Mouse (Mus musculus): ENCODE results near the gene Hepacam. TPM values are rescaled to one million over a fixed set of nuclear protein-coding genes. Genes with fewer than 3 reads are reported as not detected.

The Hepacam gene
- polyA plus RNA-seq, 1 experiment from 2014 or later: 12.3 TPM

DNA sequence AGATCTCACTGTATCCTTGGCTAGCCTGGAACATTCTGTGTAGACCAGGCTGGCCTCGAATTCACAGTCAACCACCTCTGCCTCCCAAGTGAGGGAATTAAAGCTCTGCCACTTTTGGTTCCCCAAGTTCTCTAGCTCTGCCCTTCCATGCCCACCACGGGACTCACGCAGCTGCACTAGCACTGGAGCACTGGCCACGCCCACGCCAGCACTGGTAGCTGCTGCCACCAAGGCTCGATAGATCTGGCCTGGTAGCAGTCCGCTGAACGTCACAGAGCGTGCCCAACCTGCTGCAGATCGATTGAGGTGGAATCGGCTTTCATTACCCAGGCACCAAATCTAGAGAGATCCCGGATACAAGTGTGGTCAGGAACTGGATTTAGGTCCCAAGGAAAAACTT lies 54.1 kb downstream of the Hepacam start:
- no peaks in the 10 kb centered on the region; the same call in 1 of the 2 replicates for H3K4me1 ChIP-seq
- 0 out of 2 replicates have a peak overlapping the region, but pooled peaks have one; percentile 27 for H3K4me3 ChIP-seq
- no peaks in the 10 kb centered on the region for H3K36me3 ChIP-seq (replicated peaks)
- no peak overlapping the region for H3K9ac ChIP-seq
- H3K4me2 ChIP-seq: peak overlapping the region; percentile 51
- 25% methylated on average over 12 of the region's 12 CpGs for WGBS
- H3K27ac ChIP-seq: no peak overlapping the region
- ATAC-seq (replicated peaks): peak; percentile 62
- H3K27me3 ChIP-seq (replicated peaks): peaks cover 11% of the 10 kb centered on the region
- H3K9me3 ChIP-seq: no peaks in the 10 kb centered on the region

GRCm38 (mm10) chr9:37429326-37429725 lies 62.2 kb downstream of the Hepacam start:
- 26% methylated on average over 26 of the region's 26 CpGs for WGBS
- no peak overlapping the region for H3K27ac ChIP-seq
- H3K4me2 ChIP-seq: no peak overlapping the region
- ATAC-seq (replicated peaks): no peak
- H3K4me3 ChIP-seq: no peak overlapping the region
- peaks cover 68% of the 10 kb centered on the region for H3K27me3 ChIP-seq (replicated peaks)
- no peaks in the 10 kb centered on the region for H3K36me3 ChIP-seq (replicated peaks)
- H3K4me1 ChIP-seq: peaks cover 22% of the 10 kb centered on the region
- H3K9ac ChIP-seq: no peak overlapping the region
- no peaks in the 10 kb centered on the region for H3K9me3 ChIP-seq

GRCm38 (mm10) chr9:37430582-37430981 lies 63.4 kb downstream of the Hepacam start:
- Histone ChIP-seq H3K27me3 (replicated peaks) (peaks cover 78% of the 10 kb centered on the region), H3K9me3 (no peaks in the 10 kb centered on the region), H3K4me2 (peak overlapping the region; percentile 48), H3K4me3 (peak overlapping the region; percentile 23), H3K9ac (no peak overlapping the region), H3K36me3 (replicated peaks) (no peaks in the 10 kb centered on the region), H3K4me1 (peaks cover 28% of the 10 kb centered on the region), H3K27ac (no peak overlapping the region)
- WGBS: 2% methylated on average over 12 of the region's 12 CpGs
- peak; percentile 85 for ATAC-seq (replicated peaks)

DNA sequence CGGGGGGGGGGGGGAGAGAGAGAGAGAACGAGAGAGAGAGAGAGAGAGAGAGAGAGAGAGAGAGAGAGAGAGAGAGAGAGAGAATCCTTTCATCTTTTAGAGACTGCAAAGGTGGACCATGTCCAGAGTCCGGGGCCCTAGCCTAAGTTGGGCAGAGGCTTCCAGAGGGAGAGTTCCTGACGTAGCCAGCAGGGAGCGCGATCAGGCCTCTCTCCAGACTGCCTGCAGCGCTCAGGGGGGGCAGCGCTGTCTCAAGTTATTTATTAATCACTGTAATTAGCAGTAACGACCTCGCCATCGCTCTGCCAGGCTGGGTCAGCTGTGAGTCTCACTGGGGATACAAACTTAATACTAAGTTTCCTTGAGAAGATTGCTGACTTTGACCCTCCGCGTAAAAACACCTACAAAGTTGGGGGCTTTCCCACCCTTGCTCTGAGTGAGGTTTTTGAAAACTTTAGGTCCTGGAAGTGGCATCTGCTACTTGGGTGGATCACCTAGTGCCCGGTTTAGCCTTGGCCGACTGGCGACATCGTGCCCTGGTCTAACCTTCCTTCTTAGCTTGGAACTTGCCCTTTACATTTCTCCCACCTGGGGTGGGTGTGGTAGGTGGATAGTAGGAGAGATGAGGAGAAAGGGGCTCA lies 65.0 kb downstream of the Hepacam start:
- H3K27ac ChIP-seq: no peak overlapping the region
- 0 out of 2 replicates have a peak overlapping the region, but pooled peaks have one; percentile 28 for H3K9ac ChIP-seq
- H3K27me3 ChIP-seq (replicated peaks): peaks cover 77% of the 10 kb centered on the region
- H3K4me2 ChIP-seq: peak overlapping the region; percentile 83
- ATAC-seq (replicated peaks): no peak
- H3K4me3 ChIP-seq: peak overlapping the region; percentile 37
- H3K4me1 ChIP-seq: peaks cover 28% of the 10 kb centered on the region
- no peaks in the 10 kb centered on the region for H3K36me3 ChIP-seq (replicated peaks)
- 3% methylated on average over 16 of the region's 17 CpGs for WGBS
- H3K9me3 ChIP-seq: no peaks in the 10 kb centered on the region

GRCm38 (mm10) chr9:37432720-37433421 lies 65.7 kb downstream of the Hepacam start, which contains the start of gene Robo3:
Gene Robo3 (minus strand): TSS chr9:37433246.
- Histone ChIP-seq H3K27ac (no peak within 1 kb of the TSS), H3K9ac (peak within 1 kb of the TSS; percentile 28; the same call in 1 of the 2 replicates), H3K9me3 (no peaks in the 10 kb centered on the region), H3K36me3 (replicated peaks) (no peaks in the 10 kb centered on the region), H3K4me2 (peak within 1 kb of the TSS; percentile 83), H3K27me3 (replicated peaks) (peaks cover 71% of the 10 kb centered on the region), H3K4me1 (peaks cover 30% of the 10 kb centered on the region), H3K4me3 (peak within 1 kb of the TSS; percentile 37)
- ATAC-seq (replicated peaks): no peak; the same call in 1 of the 2 replicates
- under 1% methylated on average over 35 of the region's 40 CpGs for WGBS

DNA sequence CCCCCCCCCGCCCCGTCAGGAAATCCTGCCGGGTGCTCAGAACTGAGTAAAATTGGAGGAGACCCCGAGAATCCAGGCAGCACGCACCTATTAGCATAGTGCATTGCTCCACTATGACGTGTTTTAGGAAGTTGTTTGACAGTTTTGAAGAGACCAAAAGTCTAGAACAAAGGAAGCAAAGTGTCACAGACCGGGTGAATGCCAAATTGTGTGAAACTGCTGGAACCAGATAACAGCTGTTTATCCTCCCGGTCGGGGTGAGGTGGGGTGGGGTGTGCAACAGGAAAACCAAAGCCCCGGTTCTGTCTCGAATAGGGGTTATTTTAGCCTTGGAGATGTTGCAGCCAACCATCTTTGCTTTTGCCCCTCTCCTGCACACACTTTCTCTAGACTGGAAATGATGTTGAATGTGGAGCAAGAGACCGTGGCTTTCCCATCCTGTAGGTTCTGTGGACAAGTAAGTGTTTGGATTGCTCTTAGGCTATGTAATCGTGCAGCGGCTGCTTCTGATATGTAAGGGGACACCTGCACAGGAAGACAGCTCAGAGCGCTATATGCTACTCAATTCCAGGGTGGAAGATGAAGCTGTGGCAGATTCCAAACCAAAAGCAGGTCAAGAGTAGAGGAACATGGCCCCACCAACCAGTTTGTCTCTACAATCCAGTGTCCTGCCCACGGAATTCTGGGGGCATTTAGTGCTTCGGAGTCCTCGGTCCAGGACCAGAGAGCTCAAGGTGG lies 66.8 kb downstream of the Hepacam start:
- no peak for ATAC-seq (replicated peaks)
- H3K4me3 ChIP-seq: no peak overlapping the region
- 3% methylated on average over 18 of the region's 18 CpGs for WGBS

GRCm38 (mm10) chr9:37434932-37435331 lies 67.8 kb downstream of the Hepacam start:
- peak overlapping the region; percentile 5; the same call in 1 of the 2 replicates for H3K4me3 ChIP-seq
- no peak overlapping the region for H3K27ac ChIP-seq
- no peak for ATAC-seq (replicated peaks)
- H3K9ac ChIP-seq: no peak overlapping the region
- WGBS: 3% methylated on average over 14 of the region's 14 CpGs
- peaks cover 33% of the 10 kb centered on the region for H3K4me1 ChIP-seq
- H3K27me3 ChIP-seq (replicated peaks): peaks cover 58% of the 10 kb centered on the region
- no peak overlapping the region for H3K4me2 ChIP-seq
- H3K36me3 ChIP-seq (replicated peaks): no peaks in the 10 kb centered on the region
- no peaks in the 10 kb centered on the region for H3K9me3 ChIP-seq

More for the DNA sequence above, 66.8 kb downstream of the Hepacam start:
- Histone ChIP-seq H3K4me1 (peaks cover 33% of the 10 kb centered on the region), H3K36me3 (replicated peaks) (no peaks in the 10 kb centered on the region), H3K9me3 (no peaks in the 10 kb centered on the region), H3K27me3 (replicated peaks) (peaks cover 62% of the 10 kb centered on the region), H3K27ac (no peak overlapping the region), H3K9ac (no peak overlapping the region), H3K4me2 (peak overlapping the region; percentile 83)

GRCm38 (mm10) chr9:37435616-37436015 lies 68.5 kb downstream of the Hepacam start:
- Histone ChIP-seq H3K9me3 (no peaks in the 10 kb centered on the region), H3K4me2 (no peak overlapping the region), H3K4me3 (no peak overlapping the region), H3K36me3 (replicated peaks) (no peaks in the 10 kb centered on the region), H3K27ac (no peak overlapping the region), H3K4me1 (peaks cover 33% of the 10 kb centered on the region), H3K27me3 (replicated peaks) (peaks cover 54% of the 10 kb centered on the region), H3K9ac (no peak overlapping the region)
- WGBS: 3% methylated on average over 4 of the region's 4 CpGs
- no peak for ATAC-seq (replicated peaks)

Other genes with a start within 250 kb of the Hepacam start
- 31.6 and 35.0 TPM in 2 replicates for gene Pknox2, start 219.9 kb upstream of the Hepacam start, polyA plus RNA-seq (2015; fragmentation: Nextera tagmentation; extraction: Ambion mirVana)
- gene Tmem218, start 159.1 kb upstream of the Hepacam start, polyA plus RNA-seq (2015; fragmentation: Nextera tagmentation; extraction: Ambion mirVana): 8.7 and 9.0 TPM in 2 replicates
- gene Slc37a2, start 111.6 kb upstream of the Hepacam start, polyA plus RNA-seq (2015; fragmentation: Nextera tagmentation; extraction: Ambion mirVana): 0.81 and 1.6 TPM in 2 replicates
- 7.9 and 8.7 TPM in 2 replicates for gene Ccdc15, start 18.9 kb upstream of the Hepacam start, polyA plus RNA-seq (2015; fragmentation: Nextera tagmentation; extraction: Ambion mirVana)
- 5.2 and 6.2 TPM in 2 replicates for gene Robo4, start 34.5 kb downstream of the Hepacam start, polyA plus RNA-seq (2015; fragmentation: Nextera tagmentation; extraction: Ambion mirVana)
- 4.8 and 10.0 TPM in 2 replicates for gene Robo3, start 65.9 kb downstream of the Hepacam start, polyA plus RNA-seq (2015; fragmentation: Nextera tagmentation; extraction: Ambion mirVana)
- 31.9 and 33.8 TPM in 2 replicates for gene Msantd2, start 122.0 kb downstream of the Hepacam start, polyA plus RNA-seq (2015; fragmentation: Nextera tagmentation; extraction: Ambion mirVana)
- 47.0 and 49.1 TPM in 2 replicates for gene Esam, start 160.7 kb downstream of the Hepacam start, polyA plus RNA-seq (2015; fragmentation: Nextera tagmentation; extraction: Ambion mirVana)
- gene Vsig2, start 171.9 kb downstream of the Hepacam start, polyA plus RNA-seq (2015; fragmentation: Nextera tagmentation; extraction: Ambion mirVana): 0.46 and 0.59 TPM in 2 replicates
- gene Nrgn, start 185.6 kb downstream of the Hepacam start, polyA plus RNA-seq (2015; fragmentation: Nextera tagmentation; extraction: Ambion mirVana): 5.8 and 6.7 TPM in 2 replicates
- gene Siae, start 188.3 kb downstream of the Hepacam start, polyA plus RNA-seq (2015; fragmentation: Nextera tagmentation; extraction: Ambion mirVana): 11.5 and 12.0 TPM in 2 replicates
- 8.5 and 8.6 TPM in 2 replicates for gene Spa17, start 246.4 kb downstream of the Hepacam start, polyA plus RNA-seq (2015; fragmentation: Nextera tagmentation; extraction: Ambion mirVana)